Mouse (Mus musculus) lung, postnatal 10 days (tissue): ENCODE measurements at regions not wholly inside any gene's neighbourhood (a gene's known extent, or its start where the extent isn't known, plus 50 kb on each side); places are given as distances from the start of the nearest gene placed in this dataset.

Experiments used
- DNase-seq: peaks from one replicate; pipeline ENCODE4 v3.0.0; 2021

DNA sequence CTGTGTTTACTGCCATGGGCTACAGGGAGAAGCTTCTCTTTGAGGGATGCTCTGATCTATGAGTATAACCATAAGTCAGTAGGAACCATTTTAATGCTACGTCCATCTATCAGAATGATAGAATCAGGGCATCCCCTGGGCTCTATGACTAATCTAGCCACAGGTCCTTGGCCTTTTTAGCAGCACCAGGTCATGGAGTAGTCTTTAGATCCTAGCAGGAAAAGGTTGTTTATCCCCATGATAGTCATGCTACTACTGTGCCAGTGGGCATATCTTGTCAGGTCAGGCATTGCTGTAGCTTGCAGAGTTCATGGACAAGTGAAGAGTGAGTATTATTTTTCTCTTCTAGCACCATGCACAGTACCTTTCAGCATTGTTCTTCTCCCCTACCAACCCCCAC lies 226.2 kb upstream of the Id2 start:
- DNase-seq = no peak

DNA sequence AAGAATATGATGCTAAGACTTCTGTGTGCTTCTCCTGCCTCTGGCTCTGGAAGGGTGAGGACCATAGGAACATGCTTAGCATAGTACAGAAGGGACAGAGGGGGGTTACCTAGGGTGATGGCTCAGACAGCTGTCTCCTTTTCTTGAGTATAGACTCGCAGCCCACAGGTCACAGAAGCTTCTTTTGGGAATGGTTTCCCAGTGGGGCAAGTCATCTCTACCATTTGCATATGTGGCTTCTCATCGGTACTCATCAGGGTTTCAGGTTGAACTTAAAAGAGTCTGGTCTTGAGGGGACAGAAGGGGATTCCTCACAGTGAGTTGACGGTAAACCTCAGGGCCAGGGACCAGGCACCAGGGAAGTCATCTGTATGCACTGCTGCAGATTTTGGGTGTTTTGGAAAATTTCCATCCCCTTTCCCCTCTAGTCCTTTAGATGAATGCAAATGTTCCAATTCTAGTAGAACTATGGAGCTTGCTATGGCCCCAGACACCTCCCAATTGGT lies 223.4 kb upstream of the Id2 start:
- no peak for DNase-seq

- DNase-seq = no peak
These were observed 222.9 kb upstream of the Id2 start for GRCm38 (mm10) chr12:25319846-25320245.

DNA sequence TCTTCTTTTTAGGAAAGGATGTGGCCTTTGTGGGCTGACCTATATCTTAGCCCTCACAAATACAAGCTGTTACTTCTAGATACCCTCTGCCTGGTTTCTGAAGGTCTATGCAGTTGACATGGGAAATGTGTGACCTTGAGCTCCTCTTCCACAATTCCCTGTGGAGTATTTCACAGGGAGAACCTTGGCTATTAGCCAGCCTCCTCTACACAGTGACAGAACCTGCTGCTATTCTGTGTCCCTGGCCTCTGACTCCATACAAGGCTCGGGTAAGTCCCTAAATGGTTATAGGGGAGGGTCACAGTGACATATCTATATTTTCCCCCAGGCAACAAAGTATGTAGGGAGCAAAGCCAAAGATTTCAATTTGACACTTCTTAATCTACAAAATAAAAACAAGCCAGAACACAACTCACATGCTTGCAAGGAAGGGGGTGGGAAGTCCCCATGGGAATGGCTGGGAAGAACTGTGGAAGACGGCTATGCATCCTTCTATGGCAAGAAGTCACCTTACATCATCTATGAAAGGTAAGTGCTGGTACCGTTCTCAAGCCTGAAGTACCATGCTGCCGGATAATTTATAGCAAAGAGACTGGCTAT lies 221.2 kb upstream of the Id2 start:
- DNase-seq = no peak

GRCm38 (mm10) chr12:25315969-25316368 lies 219.0 kb upstream of the Id2 start:
- DNase-seq = no peak

DNA sequence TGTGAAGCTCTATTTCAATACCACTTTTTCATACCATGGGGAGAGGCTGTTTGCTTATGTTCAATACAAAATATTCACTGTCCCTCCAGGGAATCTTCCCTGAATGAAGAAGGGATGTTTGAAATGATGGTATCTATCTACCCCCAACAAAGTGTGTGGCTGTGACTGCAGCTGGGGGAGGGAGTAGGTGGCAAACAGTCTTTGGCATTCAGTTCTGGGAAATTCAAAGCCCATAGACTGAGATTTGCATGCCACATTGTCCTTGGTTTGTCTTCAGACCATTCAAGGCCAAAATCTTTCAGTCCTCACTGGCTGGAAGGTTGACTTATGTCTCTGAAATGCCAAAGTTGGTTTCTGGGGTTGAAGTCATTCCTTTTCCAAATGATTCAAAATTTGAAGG lies 216.3 kb upstream of the Id2 start:
- no peak for DNase-seq

- no peak for DNase-seq
These were observed 215.4 kb upstream of the Id2 start for GRCm38 (mm10) chr12:25312390-25312789.

DNA sequence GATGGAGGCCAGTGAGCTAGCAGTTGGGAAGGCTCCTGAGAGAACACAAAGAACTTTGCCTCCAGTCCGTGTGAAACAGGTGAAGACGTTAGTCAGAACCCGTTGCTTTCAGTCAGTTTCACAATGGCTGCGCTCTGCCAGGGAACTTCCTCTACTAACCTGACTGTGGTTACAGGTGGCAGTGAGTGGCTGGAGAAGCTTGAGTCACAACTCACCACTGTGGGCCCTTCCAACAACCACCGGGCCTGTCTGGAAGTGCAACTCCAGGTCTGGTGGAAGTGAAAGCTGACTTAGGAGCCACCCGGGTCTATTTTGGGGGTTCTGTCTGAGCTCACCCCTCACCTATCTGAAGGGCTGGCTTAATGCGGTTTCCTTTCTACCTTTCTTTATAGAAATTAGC lies 214.8 kb upstream of the Id2 start:
- no peak for DNase-seq

- DNase-seq = peak; percentile 67
These were observed 213.5 kb upstream of the Id2 start for GRCm38 (mm10) chr12:25310293-25310946.

GRCm38 (mm10) chr12:25309234-25309633 lies 212.3 kb upstream of the Id2 start:
- DNase-seq = no peak

DNA sequence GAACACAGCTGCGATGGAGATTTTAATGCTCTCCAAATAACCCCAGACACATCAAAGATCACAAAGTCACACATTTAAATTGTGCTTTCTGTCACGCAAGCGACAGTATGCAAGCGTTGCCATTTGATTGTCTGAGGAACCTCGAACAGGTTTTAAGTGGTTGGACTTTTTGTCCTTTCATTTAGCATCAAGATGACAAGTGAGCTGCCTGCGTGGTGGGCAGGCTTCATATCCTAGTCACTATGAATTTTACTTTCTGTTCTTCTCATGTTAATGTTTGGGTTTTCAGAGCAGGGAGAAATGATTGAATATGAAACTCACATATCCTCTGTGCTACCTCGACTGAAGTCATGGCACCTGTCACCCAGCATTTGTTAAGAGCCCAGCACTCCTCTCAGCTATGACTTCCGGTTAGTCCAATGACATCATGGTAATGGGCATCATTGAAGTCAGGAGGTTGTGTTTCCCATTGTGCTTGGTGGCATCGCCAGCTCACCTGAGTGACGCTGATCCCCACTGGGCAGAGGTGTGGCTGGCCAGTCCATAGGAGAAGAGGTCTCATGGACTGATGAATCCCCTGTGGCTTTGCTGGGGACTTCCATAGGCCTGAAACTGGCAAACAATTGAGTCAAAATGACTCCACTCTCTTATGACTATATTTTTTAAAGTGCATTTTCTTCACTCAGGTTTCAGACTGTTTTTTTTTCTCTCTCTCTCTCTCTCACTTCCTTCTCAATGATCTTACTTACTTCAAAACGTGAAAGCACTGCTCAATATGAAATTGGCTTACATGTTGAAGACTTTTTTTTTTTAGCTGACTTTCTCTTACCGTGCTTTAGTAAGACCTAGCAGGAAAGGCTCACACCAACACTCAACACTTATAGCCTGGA lies 209.1 kb upstream of the Id2 start:
- no peak for DNase-seq

DNA sequence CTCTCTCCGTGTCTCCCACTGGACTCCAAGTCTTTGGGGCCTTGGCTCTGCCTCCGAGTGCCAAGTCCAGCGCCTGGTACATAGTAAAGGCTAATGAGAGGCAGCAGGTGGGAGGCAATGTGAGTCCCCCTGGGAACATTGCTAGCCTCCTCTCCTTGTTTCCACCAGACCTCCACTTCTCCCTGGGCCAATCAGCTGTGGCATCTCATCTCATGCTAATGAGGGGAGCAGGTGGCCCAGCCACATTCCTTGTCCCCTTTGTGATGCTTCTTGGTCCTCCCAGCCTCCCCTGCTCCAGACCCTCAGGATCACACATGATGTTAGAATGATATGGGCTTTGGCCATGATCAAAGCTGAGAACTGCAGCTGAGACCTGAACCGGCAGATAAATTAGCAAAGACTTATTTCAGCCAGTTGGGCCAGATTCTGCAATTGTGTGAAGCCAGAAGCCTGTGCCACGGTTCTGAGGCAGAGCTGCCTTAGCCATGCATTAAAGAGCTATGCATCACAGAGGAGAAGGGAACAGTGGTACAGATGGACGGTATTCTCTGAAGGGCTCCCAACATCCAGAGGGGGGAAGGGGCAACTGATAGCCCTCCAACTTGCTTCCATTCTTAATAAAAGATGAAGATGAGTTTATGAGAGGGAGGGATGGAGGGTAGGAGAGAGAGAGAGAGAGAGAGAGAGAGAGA lies 208.0 kb upstream of the Id2 start:
- DNase-seq = no peak

DNA sequence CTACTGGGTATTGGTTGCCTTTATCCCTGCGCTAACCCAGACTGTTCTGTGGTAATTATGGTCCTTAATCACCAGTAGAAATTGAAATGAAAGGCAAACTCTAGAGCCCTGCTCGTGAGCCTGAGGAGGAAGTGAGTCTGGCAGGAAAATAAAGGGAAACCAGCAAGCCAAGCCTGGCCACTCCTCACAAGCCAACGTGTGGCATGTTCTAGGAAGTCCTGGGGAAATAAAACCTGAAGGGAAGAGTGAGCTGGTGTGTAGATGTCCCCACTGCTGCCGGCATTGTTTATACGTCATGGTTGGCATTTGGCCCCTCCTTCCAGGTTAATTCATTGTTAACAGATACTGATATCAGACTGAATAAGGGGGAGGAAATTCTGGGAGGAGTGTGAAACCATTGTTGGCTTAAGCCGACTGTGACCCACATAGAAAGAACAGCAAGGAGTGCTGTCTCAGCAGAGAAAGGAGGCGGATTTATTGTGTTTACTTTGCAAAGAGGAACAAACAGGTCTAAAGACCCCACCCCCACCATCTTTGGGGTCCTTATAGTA lies 206.6 kb upstream of the Id2 start:
- DNase-seq = peak; percentile 23

GRCm38 (mm10) chr12:25300804-25301390 lies 204.0 kb upstream of the Id2 start:
- no peak for DNase-seq

DNA sequence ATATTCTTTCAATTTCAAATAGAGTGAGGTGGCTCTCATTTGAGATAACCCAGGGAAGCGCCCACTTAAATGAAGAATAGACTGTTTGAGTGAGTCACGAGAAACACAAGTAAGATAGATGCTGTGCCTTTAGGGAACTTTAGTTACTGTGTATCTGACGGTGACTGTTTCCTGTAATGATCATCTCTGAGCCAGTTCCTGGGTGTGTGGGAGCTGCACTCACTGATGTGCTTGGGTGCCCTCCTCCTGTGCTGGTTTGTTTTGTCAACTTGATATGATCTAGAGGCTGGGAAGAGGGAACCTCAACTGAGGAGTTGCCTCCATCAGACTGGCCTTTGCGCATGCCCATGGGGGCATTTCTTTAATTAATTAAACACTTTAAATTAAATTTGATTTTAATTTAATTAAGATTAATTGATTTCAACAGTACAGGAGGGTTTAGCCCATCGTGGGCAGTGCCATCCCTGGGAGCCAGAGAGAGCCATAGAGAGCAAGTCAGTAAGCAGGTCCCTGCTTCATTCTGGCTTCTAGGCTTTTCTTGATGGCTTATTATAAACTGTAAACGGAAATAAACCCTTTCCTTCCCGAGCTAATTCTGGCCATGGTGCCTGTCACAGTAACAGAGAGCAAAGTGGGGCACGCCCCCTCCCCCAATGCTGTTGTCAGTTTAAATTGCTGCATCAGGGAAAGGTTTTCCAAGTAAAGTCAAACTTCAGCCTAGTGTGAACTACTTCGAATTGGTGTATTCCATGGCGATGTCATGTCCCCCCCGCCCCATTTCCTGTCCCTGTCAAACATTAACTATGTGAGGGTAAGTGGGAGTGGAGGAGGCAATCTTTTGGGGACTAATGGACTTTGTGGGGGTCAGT lies 202.9 kb upstream of the Id2 start:
- peak; percentile 16 for DNase-seq

DNA sequence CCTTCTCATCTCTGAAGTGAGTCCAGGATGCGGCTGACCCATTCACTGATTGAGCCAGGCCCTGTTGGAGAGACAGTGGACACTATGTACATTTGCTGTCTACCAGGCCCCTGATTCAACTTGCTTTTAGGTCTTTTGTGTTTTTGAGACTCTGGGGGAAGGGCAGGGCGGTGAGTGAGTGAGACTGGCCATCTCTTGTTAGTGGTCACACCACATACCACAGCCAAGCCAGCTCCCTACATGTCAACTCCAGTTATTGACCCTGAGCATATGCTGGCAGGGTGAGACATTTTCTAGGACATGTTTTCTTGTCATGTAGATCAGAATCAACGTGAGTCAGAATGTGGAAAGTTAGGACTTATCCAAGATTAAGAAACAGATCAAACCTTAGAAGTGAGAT lies 201.8 kb upstream of the Id2 start:
- no peak for DNase-seq

DNA sequence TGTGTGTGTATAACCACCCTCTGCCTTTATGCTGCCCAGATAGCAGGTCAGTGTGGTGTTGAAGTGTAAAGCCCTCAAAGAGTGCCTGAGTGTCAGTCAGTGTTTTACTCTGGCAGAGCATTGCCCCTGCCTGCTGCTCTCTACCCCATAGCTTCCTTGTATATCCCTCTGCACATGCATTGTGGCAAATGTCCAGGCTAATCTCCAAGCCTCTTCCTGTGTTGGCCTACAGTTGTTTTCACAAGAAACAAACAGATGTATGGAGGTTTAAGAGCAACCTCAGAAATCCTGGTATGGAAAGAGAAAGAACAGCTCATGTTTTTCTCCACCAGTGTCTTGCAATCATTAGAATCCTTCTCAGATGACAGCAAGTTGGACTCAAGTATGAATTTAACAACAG lies 201.0 kb upstream of the Id2 start:
- DNase-seq = no peak

- DNase-seq = no peak
These were observed 199.7 kb upstream of the Id2 start for GRCm38 (mm10) chr12:25296648-25297047.

DNA sequence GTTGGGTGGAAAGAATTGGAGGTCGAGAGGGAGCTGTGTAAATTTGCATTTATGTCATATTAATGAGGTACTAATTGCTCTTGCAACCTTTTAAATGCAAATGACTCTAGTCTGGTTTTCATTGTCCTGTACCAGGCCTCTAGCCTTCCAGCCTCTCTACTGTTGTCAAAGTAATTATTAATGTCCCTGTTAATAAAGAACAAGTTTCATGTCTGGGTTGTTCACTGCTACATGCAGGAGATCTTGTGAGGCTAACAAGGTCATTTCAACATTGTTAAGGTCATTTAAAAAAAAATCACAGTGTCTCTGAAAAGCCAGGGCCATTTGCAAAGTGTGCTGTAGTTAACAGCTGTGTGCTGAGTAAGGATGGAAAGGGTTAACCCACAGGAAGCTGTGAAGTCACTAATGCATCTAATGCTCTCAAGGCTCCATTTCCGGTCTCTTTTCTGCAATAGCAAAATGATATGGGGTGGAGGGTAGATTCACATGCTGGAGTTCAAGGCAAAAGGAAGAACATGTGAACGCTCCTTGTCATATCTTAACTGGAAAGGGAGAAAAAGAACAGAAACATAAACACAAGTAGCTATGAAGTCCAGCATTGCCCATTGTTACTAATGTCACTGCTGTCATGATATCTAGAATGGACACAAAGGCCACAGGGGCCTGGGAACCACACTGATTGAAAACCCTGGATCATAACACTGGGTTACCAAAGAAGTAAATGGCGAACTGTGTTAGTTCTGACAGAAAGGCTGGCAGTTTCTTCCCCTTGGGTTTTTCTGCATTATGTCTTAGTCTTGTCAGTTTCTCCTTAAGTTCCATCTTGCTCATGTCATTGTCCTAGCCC lies 197.5 kb upstream of the Id2 start:
- DNase-seq = no peak

- DNase-seq = peak; percentile 27
These were observed 196.7 kb upstream of the Id2 start for GRCm38 (mm10) chr12:25293470-25294178.
